ENCODE assay signal across 7 mouse cellular contexts in genomic region chr8:13785764-13786299, GRCm38 (mm10). TPM values are rescaled to one million over a fixed set of nuclear protein-coding genes. Genes with fewer than 3 reads are reported as not detected.
DNase-seq lines count a peak whose midpoint lies in the region; ATAC-seq lines count a peak whose summit lies in the region.

No protein-coding gene starts in this region.

- under 1% methylated on average over 47 of the region's 47 CpGs for WGBS in embryonic facial prominence, embryonic 10.5 days
- 0% methylated on average over 43 of the region's 47 CpGs for WGBS in limb, embryonic 10.5 days
- WGBS in midbrain, embryonic 13.5 days: under 1% methylated on average over 47 of the region's 47 CpGs

- DNase-seq in adrenal gland, postnatal 10 days: peak; percentile 99
- DNase-seq in embryonic facial prominence, embryonic 10.5 days (ENCODE audit: low spot score): peak; percentile 99
- DNase-seq in kidney, adult 11 months: peak; percentile 90
- peak; percentile 99 for DNase-seq in limb, embryonic 10.5 days (ENCODE audit: low spot score)
- DNase-seq in spleen, adult 12 weeks (ENCODE audit: low spot score): peak; percentile 91

- ATAC-seq in granulocyte monocyte progenitor cell, adult 5-6 weeks (replicated peaks; ENCODE audit: poor library complexity, severe bottlenecking): peak; percentile 73
- peak; percentile 96 for ATAC-seq in midbrain, embryonic 13.5 days

- peak overlapping the region; percentile 92 for H3K9ac ChIP-seq in midbrain, embryonic 13.5 days (replicated peaks)

- no peaks in the 10 kb centered on the region for H3K27me3 ChIP-seq in embryonic facial prominence, embryonic 10.5 days (replicated peaks; ENCODE audit: low read depth, poor library complexity, severe bottlenecking)
- no peaks in the 10 kb centered on the region for H3K27me3 ChIP-seq in limb, embryonic 10.5 days (ENCODE audit: low read depth, poor library complexity, severe bottlenecking)
- H3K27me3 ChIP-seq in midbrain, embryonic 13.5 days: no peaks in the 10 kb centered on the region

- H3K9me3 ChIP-seq in embryonic facial prominence, embryonic 10.5 days: no peaks in the 10 kb centered on the region
- H3K9me3 ChIP-seq in limb, embryonic 10.5 days (replicated peaks): no peaks in the 10 kb centered on the region
- no peaks in the 10 kb centered on the region for H3K9me3 ChIP-seq in midbrain, embryonic 13.5 days

- H3K4me3 ChIP-seq in embryonic facial prominence, embryonic 10.5 days: peak overlapping the region; percentile 79
- peak overlapping the region; percentile 81 for H3K4me3 ChIP-seq in limb, embryonic 10.5 days
- peak overlapping the region; percentile 66 for H3K4me3 ChIP-seq in midbrain, embryonic 13.5 days (replicated peaks)

- peak overlapping the region; percentile 82 for H3K4me2 ChIP-seq in midbrain, embryonic 13.5 days (replicated peaks)

- peak overlapping the region; percentile 99 for H3K27ac ChIP-seq in embryonic facial prominence, embryonic 10.5 days (replicated peaks)
- H3K27ac ChIP-seq in limb, embryonic 10.5 days: peak overlapping the region; percentile 98
- peak overlapping the region; percentile 99 for H3K27ac ChIP-seq in midbrain, embryonic 13.5 days

- H3K36me3 ChIP-seq in embryonic facial prominence, embryonic 10.5 days (replicated peaks): peaks cover 47% of the 10 kb centered on the region
- peaks cover 46% of the 10 kb centered on the region for H3K36me3 ChIP-seq in limb, embryonic 10.5 days
- H3K36me3 ChIP-seq in midbrain, embryonic 13.5 days: peaks cover 41% of the 10 kb centered on the region

- peaks cover 16% of the 10 kb centered on the region for H3K4me1 ChIP-seq in embryonic facial prominence, embryonic 10.5 days
- peaks cover 16% of the 10 kb centered on the region for H3K4me1 ChIP-seq in limb, embryonic 10.5 days
- peaks cover 15% of the 10 kb centered on the region for H3K4me1 ChIP-seq in midbrain, embryonic 13.5 days (replicated peaks)

RNA-seq across cellular contexts. Expression of gene Upf3a, which starts 0.4 kb away (rescaled TPM):
- total RNA-seq in adrenal gland, postnatal 10 days (2021): 10 to 100 TPM; 27.2 to 30.0 TPM
- 39.2 and 42.5 TPM in 2 replicates for polyA plus RNA-seq in embryonic facial prominence, embryonic 10.5 days (2016; fragmentation: Nextera tagmentation; extraction: Ambion mirVana)
- total RNA-seq in granulocyte monocyte progenitor cell, adult 5-6 weeks (2014; fragmentation: Nextera tagmentation): 16.3 and 23.5 TPM in 2 replicates
- 24.0 and 24.7 TPM in 2 replicates for total RNA-seq in granulocyte monocyte progenitor cell, adult 5-6 weeks (2017)
- polyA plus RNA-seq in limb, embryonic 10.5 days (2016; fragmentation: Nextera tagmentation; extraction: Ambion mirVana): 36.8 and 41.1 TPM in 2 replicates
- 41.9 and 42.7 TPM in 2 replicates for polyA plus RNA-seq in midbrain, embryonic 13.5 days (2015; fragmentation: Nextera tagmentation; extraction: Ambion mirVana)

RNA-seq across cellular contexts. Expression of gene Cdc16, which starts 28.4 kb away (rescaled TPM):
- total RNA-seq in adrenal gland, postnatal 10 days (2021): 10 to 100 TPM; 55.0 to 58.2 TPM
- polyA plus RNA-seq in embryonic facial prominence, embryonic 10.5 days (2016; fragmentation: Nextera tagmentation; extraction: Ambion mirVana): 219 and 223 TPM in 2 replicates
- total RNA-seq in granulocyte monocyte progenitor cell, adult 5-6 weeks (2014; fragmentation: Nextera tagmentation): 69.7 and 83.2 TPM in 2 replicates
- total RNA-seq in granulocyte monocyte progenitor cell, adult 5-6 weeks (2017): 68.6 and 79.2 TPM in 2 replicates
- 210 and 233 TPM in 2 replicates for polyA plus RNA-seq in limb, embryonic 10.5 days (2016; fragmentation: Nextera tagmentation; extraction: Ambion mirVana)
- polyA plus RNA-seq in midbrain, embryonic 13.5 days (2015; fragmentation: Nextera tagmentation; extraction: Ambion mirVana): 193 and 199 TPM in 2 replicates

RNA-seq across cellular contexts. Expression of gene AF366264, which starts 52.4 kb away (rescaled TPM):
- not detected for total RNA-seq in adrenal gland, postnatal 10 days (2021)
- polyA plus RNA-seq in embryonic facial prominence, embryonic 10.5 days (2016; fragmentation: Nextera tagmentation; extraction: Ambion mirVana): not detected in 2 replicates
- not detected in 2 replicates for total RNA-seq in granulocyte monocyte progenitor cell, adult 5-6 weeks (2014; fragmentation: Nextera tagmentation)
- not detected in 2 replicates for total RNA-seq in granulocyte monocyte progenitor cell, adult 5-6 weeks (2017)
- polyA plus RNA-seq in limb, embryonic 10.5 days (2016; fragmentation: Nextera tagmentation; extraction: Ambion mirVana): not detected in 2 replicates
- not detected in 2 replicates for polyA plus RNA-seq in midbrain, embryonic 13.5 days (2015; fragmentation: Nextera tagmentation; extraction: Ambion mirVana)

Comparison
In these comparisons a context has a peak if more than half of its experiments do, and no peak if none do; other contexts are left out.
1. Peak in every context shown above with its lines: DNase-seq, ATAC-seq, H3K4me3 ChIP-seq and H3K27ac ChIP-seq.